Mouse (Mus musculus) heart, postnatal 0 days (tissue): Measurements from ENCODE around the gene Iqcc. TPM values are rescaled to one million over a fixed set of nuclear protein-coding genes. Genes with fewer than 3 reads are reported as not detected.

ENCODE experiments used
- ATAC-seq: fragments of 200-750 bp; cut with Nextera tagmentation; 2 replicates; pipeline ENCODE4 v1.8.0; 2017; ENCODE audit warnings: low read depth, moderate number of reproducible peaks, moderate library complexity; ENCODE audit not compliant: insufficient read depth
- DNase-seq: peaks from one replicate; pipeline ENCODE4 v3.0.0-alpha.2; 2016; ENCODE audit warnings: low spot score
- H3K27ac ChIP-seq: fragments of 300-500 bp; sonication (generic); 2 replicates; pipeline ENCODE4 v1.5.1; 2014; ENCODE audit warnings: low read depth, mild to moderate bottlenecking
- H3K27me3 ChIP-seq: fragments of 300-500 bp; sonication (generic); 2 replicates; pipeline ENCODE4 v1.6.1; 2014; ENCODE audit warnings: low read length, mixed read lengths; ENCODE audit not compliant: control insufficient read depth, insufficient read depth
- H3K36me3 ChIP-seq: fragments of 300-500 bp; sonication (generic); replicated peaks from 2 replicates; pipeline ENCODE4 v1.6.1; 2014; ENCODE audit warnings: low read length, mixed read lengths; ENCODE audit not compliant: control insufficient read depth, insufficient read depth
- H3K4me1 ChIP-seq: fragments of 300-500 bp; sonication (generic); 2 replicates; pipeline ENCODE4 v1.6.1; 2014; ENCODE audit warnings: antibody characterized with exemption; ENCODE audit not compliant: control insufficient read depth, insufficient read depth
- H3K4me2 ChIP-seq: fragments of 300-500 bp; sonication (generic); 2 replicates; pipeline ENCODE4 v1.6.1; 2014; ENCODE audit warnings: low read depth, mild to moderate bottlenecking, low read length, moderate library complexity
- H3K4me3 ChIP-seq: fragments of 300-500 bp; sonication (generic); 2 replicates; pipeline ENCODE4 v1.5.1; 2014; ENCODE audit warnings: low read depth, low read length
- H3K9ac ChIP-seq: fragments of 300-500 bp; sonication (generic); replicated peaks from 2 replicates; pipeline ENCODE4 v1.6.1; 2014; ENCODE audit warnings: low read depth, low read length, mixed read lengths
- H3K9me3 ChIP-seq: fragments of 300-500 bp; sonication (generic); replicated peaks from 2 replicates; pipeline ENCODE4 v1.6.1; 2016; ENCODE audit warnings: low read length; ENCODE audit not compliant: control insufficient read depth
- CTCF ChIP-seq: IDR thresholded peaks from 2 replicates; pipeline ENCODE4 v1.5.1; 2016; ENCODE audit warnings: antibody characterized with exemption, control low read depth, low read depth
- EP300 ChIP-seq: IDR thresholded peaks from 2 replicates; pipeline ENCODE4 v1.6.1; 2016; ENCODE audit warnings: antibody characterized with exemption, low read depth
- WGBS: fragments of 180-500 bp; shearing (Covaris S2); extraction: QIAGEN DNeasy Blood & Tissue Kit; methylation state at CpG from one replicate; pipeline ENCODE4 v1.1.7; 2014; 5-methylcytosine and 5-hydroxymethylcytosine counted together
- polyA plus RNA-seq: library from polyadenylated mRNA; unstranded; fragments of >200 nt; fragmentation: Nextera tagmentation; extraction: Ambion mirVana; gene quantifications from 2 replicates; pipeline ENCODE4 v1.2.1, GENCODE M21; 2015
- total RNA-seq: library from RNA; depleted of rRNA; stranded (reverse); fragments of >200 nt; gene quantifications from 2 replicates; pipeline ENCODE4 v1.2.3, GENCODE M21; 2014; ENCODE audit warnings: low replicate concordance

Iqcc gene
- total and polyA plus RNA-seq, 2 experiments from 2014 or later, result 6.3 to 23.0 TPM

- peak overlapping the region; percentile 20 for H3K4me3 ChIP-seq
Observed at GRCm38 (mm10) chr4:129621283-129621841, 2.5 kb upstream of the Iqcc start.

GRCm38 (mm10) chr4:129620419-129621282, 1.8 kb upstream of the Iqcc start:
- TF ChIP-seq EP300 (no peak), CTCF (no peak)
- no peaks in the 10 kb centered on the region for H3K27me3 ChIP-seq
- ATAC-seq (no peak), DNase-seq (no peak)
- H3K9ac ChIP-seq, result no peak overlapping the region
- WGBS, result 73% methylated on average over 11 of the region's 11 CpGs
- peak overlapping the region; percentile 48 for H3K4me2 ChIP-seq
- H3K36me3 ChIP-seq, result peaks cover 21% of the 10 kb centered on the region
- peak overlapping the region; percentile 65 for H3K27ac ChIP-seq
- H3K9me3 ChIP-seq, result no peaks in the 10 kb centered on the region
- H3K4me1 ChIP-seq, result peaks cover 36% of the 10 kb centered on the region
- H3K4me3 ChIP-seq, result peak overlapping the region; percentile 20

More at GRCm38 (mm10) chr4:129621283-129621841, 2.5 kb upstream of the Iqcc start:
- DNase-seq (peak; percentile 72), ATAC-seq (no peak)
- Histone ChIP-seq H3K4me2 (peak overlapping the region; percentile 84), H3K36me3 (peaks cover 24% of the 10 kb centered on the region), H3K9ac (no peak overlapping the region), H3K9me3 (no peaks in the 10 kb centered on the region), H3K27ac (peak overlapping the region; percentile 65), H3K27me3 (no peaks in the 10 kb centered on the region), H3K4me1 (peaks cover 38% of the 10 kb centered on the region)
- TF ChIP-seq EP300 (peak; percentile 25; the same call in 1 of the 2 replicates), CTCF (no peak)
- 54% methylated on average over 8 of the region's 8 CpGs for WGBS

- TF ChIP-seq EP300, result no peak
- no peak for TF ChIP-seq CTCF
- Histone ChIP-seq H3K36me3 (peaks cover 20% of the 10 kb centered on the region), H3K27ac (peak overlapping the region; percentile 85), H3K9ac (peak overlapping the region; percentile 64; the same call in 1 of the 2 replicates), H3K9me3 (no peaks in the 10 kb centered on the region), H3K27me3 (no peaks in the 10 kb centered on the region), H3K4me1 (peaks cover 32% of the 10 kb centered on the region), H3K4me2 (peak overlapping the region; percentile 85), H3K4me3 (peak overlapping the region; percentile 58)
- WGBS, result 96% methylated on average over 5 of the region's 5 CpGs
- DNase-seq (no peak), ATAC-seq (no peak)
Observed at GRCm38 (mm10) chr4:129618031-129618430, 868 bp downstream of the Iqcc start.

- H3K4me3 ChIP-seq, result no peak overlapping the region
- 92% methylated on average over 7 of the region's 7 CpGs for WGBS
Observed at GRCm38 (mm10) chr4:129617121-129617641, 1.7 kb downstream of the Iqcc start.

GRCm38 (mm10) chr4:129616631-129617030, 2.3 kb downstream of the Iqcc start:
- Histone ChIP-seq H3K9ac (no peak overlapping the region), H3K9me3 (no peaks in the 10 kb centered on the region), H3K4me3 (no peak overlapping the region), H3K27me3 (no peaks in the 10 kb centered on the region), H3K36me3 (peaks cover 20% of the 10 kb centered on the region), H3K4me2 (no peak overlapping the region), H3K27ac (no peak overlapping the region), H3K4me1 (peaks cover 19% of the 10 kb centered on the region)
- DNase-seq (no peak), ATAC-seq (no peak)
- WGBS, result 88% methylated on average over 3 of the region's 3 CpGs
- TF ChIP-seq EP300 (no peak), CTCF (no peak)

More at GRCm38 (mm10) chr4:129617121-129617641, 1.7 kb downstream of the Iqcc start:
- peaks cover 24% of the 10 kb centered on the region for H3K4me1 ChIP-seq
- TF ChIP-seq CTCF, result no peak
- no peak for DNase-seq
- H3K9me3 ChIP-seq, result no peaks in the 10 kb centered on the region
- H3K9ac ChIP-seq, result no peak overlapping the region
- no peak overlapping the region for H3K27ac ChIP-seq
- H3K27me3 ChIP-seq, result no peaks in the 10 kb centered on the region
- H3K4me2 ChIP-seq, result no peak overlapping the region
- H3K36me3 ChIP-seq, result peaks cover 20% of the 10 kb centered on the region
- no peak for ATAC-seq
